In genomic region chr2:155826630-155827424, GRCm38 (mm10) we compare ENCODE assay signal across 8 mouse cellular contexts. TPM values are rescaled to one million over a fixed set of nuclear protein-coding genes. Genes with fewer than 3 reads are reported as not detected.
A peak's percentile ranks its signal among the peaks of the same experiment; 100 is the strongest.
DNase-seq lines count a peak whose midpoint lies in the region; ATAC-seq and TF ChIP-seq lines count a peak whose summit lies in the region.

Eif6 (minus strand) TSS chr2:155826925.

- H3K36me3 ChIP-seq in E14TG2a.4 (ENCODE audit: insufficient read depth, low read length), result peaks cover 30% of the 10 kb centered on the region
- no peaks in the 10 kb centered on the region for H3K36me3 ChIP-seq in forebrain, embryonic 11.5 days (ENCODE audit: control insufficient read depth, insufficient read depth, low read length)
- H3K36me3 ChIP-seq in heart, embryonic 15.5 days, result peaks cover 22% of the 10 kb centered on the region
- H3K36me3 ChIP-seq in liver, embryonic 13.5 days, result peaks cover 24% of the 10 kb centered on the region
- peaks cover 11% of the 10 kb centered on the region; the same call in 1 of the 2 replicates for H3K36me3 ChIP-seq in stomach, embryonic 15.5 days

- H3K9ac ChIP-seq in forebrain, embryonic 11.5 days (ENCODE audit: low read length), result peak within 1 kb of the TSS; percentile 83
- peak within 1 kb of the TSS; percentile 89 for H3K9ac ChIP-seq in heart, embryonic 15.5 days
- peak within 1 kb of the TSS; percentile 88 for H3K9ac ChIP-seq in liver, embryonic 13.5 days
- peak within 1 kb of the TSS; percentile 70 for H3K9ac ChIP-seq in stomach, embryonic 15.5 days

- peak; percentile 85 for DNase-seq in c-Kit-positive CD71-negative TER-119-negative erythroid progenitor cells, embryonic 14.5 days (ENCODE audit: low read depth)
- peak; percentile 94 for DNase-seq in forebrain, embryonic 11.5 days (ENCODE audit: low spot score)
- peak; percentile 91 for DNase-seq in kidney, postnatal 14 days
- DNase-seq in liver, embryonic 13.5 days, result peak; percentile 71
- peak; percentile 73 to 78 for DNase-seq in natural killer cell, adult 2 months (ENCODE audit: low spot score in 2 of 2)

- H3K9me3 ChIP-seq in E14TG2a.4 (ENCODE audit: low read length), result no peaks in the 10 kb centered on the region
- no peaks in the 10 kb centered on the region for H3K9me3 ChIP-seq in forebrain, embryonic 11.5 days (ENCODE audit: control insufficient read depth, low read length)
- no peaks in the 10 kb centered on the region for H3K9me3 ChIP-seq in heart, embryonic 15.5 days (replicated peaks)
- no peaks in the 10 kb centered on the region for H3K9me3 ChIP-seq in liver, embryonic 13.5 days (replicated peaks)
- H3K9me3 ChIP-seq in stomach, embryonic 15.5 days, result no peaks in the 10 kb centered on the region

- TF ChIP-seq CTCF in E14TG2a.4 (conservative IDR thresholded peaks at IDR 0.05; ENCODE audit: low read length), result no peak

- H3K4me3 ChIP-seq in E14TG2a.4 (replicated peaks; ENCODE audit: low read length), result peak within 1 kb of the TSS; percentile 95
- peak within 1 kb of the TSS; percentile 91 for H3K4me3 ChIP-seq in forebrain, embryonic 11.5 days (ENCODE audit: low read depth, low read length)
- H3K4me3 ChIP-seq in heart, embryonic 15.5 days, result peak within 1 kb of the TSS; percentile 91
- peak within 1 kb of the TSS; percentile 85 for H3K4me3 ChIP-seq in liver, embryonic 13.5 days (replicated peaks)
- H3K4me3 ChIP-seq in stomach, embryonic 15.5 days (replicated peaks), result peak within 1 kb of the TSS; percentile 83

- ATAC-seq in forebrain, embryonic 11.5 days (replicated peaks; ENCODE audit: low FRiP score), result peak; percentile 92
- ATAC-seq in heart, embryonic 15.5 days (replicated peaks; ENCODE audit: insufficient number of reproducible peaks, insufficient read depth, low FRiP score, low read depth), result peak; percentile 93
- ATAC-seq in liver, embryonic 13.5 days (ENCODE audit: low read depth), result peak; percentile 91
- peak; percentile 94 for ATAC-seq in stomach, embryonic 15.5 days (ENCODE audit: insufficient read depth, low FRiP score, low read depth)

- no peak within 1 kb of the TSS for H3K27ac ChIP-seq in forebrain, embryonic 11.5 days (ENCODE audit: low read depth, low read length)
- H3K27ac ChIP-seq in heart, embryonic 15.5 days, result peak within 1 kb of the TSS; percentile 85
- H3K27ac ChIP-seq in liver, embryonic 13.5 days, result peak within 1 kb of the TSS; percentile 88
- peak within 1 kb of the TSS; percentile 91 for H3K27ac ChIP-seq in stomach, embryonic 15.5 days

- H3K27me3 ChIP-seq in E14TG2a.4 (ENCODE audit: insufficient read depth, low read length), result no peaks in the 10 kb centered on the region
- no peaks in the 10 kb centered on the region for H3K27me3 ChIP-seq in forebrain, embryonic 11.5 days (ENCODE audit: control insufficient read depth, insufficient read depth, low read length)
- H3K27me3 ChIP-seq in heart, embryonic 15.5 days, result no peaks in the 10 kb centered on the region
- no peaks in the 10 kb centered on the region for H3K27me3 ChIP-seq in liver, embryonic 13.5 days
- no peaks in the 10 kb centered on the region for H3K27me3 ChIP-seq in stomach, embryonic 15.5 days (replicated peaks)

- H3K4me2 ChIP-seq in forebrain, embryonic 11.5 days (ENCODE audit: low read depth, low read length, severe bottlenecking), result peak within 1 kb of the TSS; percentile 92
- peak within 1 kb of the TSS; percentile 92 for H3K4me2 ChIP-seq in heart, embryonic 15.5 days
- H3K4me2 ChIP-seq in liver, embryonic 13.5 days, result peak within 1 kb of the TSS; percentile 86
- peak within 1 kb of the TSS; percentile 79 for H3K4me2 ChIP-seq in stomach, embryonic 15.5 days

- H3K4me1 ChIP-seq in E14TG2a.4 (replicated peaks; ENCODE audit: low read depth, low read length), result peaks cover 43% of the 10 kb centered on the region
- peaks cover 8% of the 10 kb centered on the region for H3K4me1 ChIP-seq in forebrain, embryonic 11.5 days (replicated peaks; ENCODE audit: control insufficient read depth, insufficient read depth, low read length)
- H3K4me1 ChIP-seq in heart, embryonic 15.5 days (replicated peaks), result peaks cover 15% of the 10 kb centered on the region
- H3K4me1 ChIP-seq in liver, embryonic 13.5 days (replicated peaks), result peaks cover 28% of the 10 kb centered on the region
- peaks cover 14% of the 10 kb centered on the region for H3K4me1 ChIP-seq in stomach, embryonic 15.5 days

- whole genome bisulfite sequencing in forebrain, embryonic 11.5 days, result 3% methylated on average over 27 of the region's 27 CpGs
- 3% methylated on average over 27 of the region's 27 CpGs for WGBS in heart, embryonic 15.5 days
- WGBS in liver, embryonic 13.5 days (ENCODE audit: insufficient replicate concordance), result 1% methylated on average over 27 of the region's 27 CpGs
- 2% methylated on average over 27 of the region's 27 CpGs for WGBS in stomach, embryonic 15.5 days

RNA-seq across cellular contexts. Expression of gene Eif6, which starts in this region (rescaled TPM):
- 164 and 198 TPM in 2 replicates for polyA plus RNA-seq in forebrain, embryonic 11.5 days (2014; fragmentation: Nextera tagmentation; extraction: Ambion mirVana)
- 107 and 132 TPM in 2 replicates for polyA plus RNA-seq in heart, embryonic 15.5 days (2015; fragmentation: Nextera tagmentation; extraction: Ambion mirVana)
- polyA plus RNA-seq in liver, embryonic 13.5 days (2015; fragmentation: Nextera tagmentation; extraction: Ambion mirVana), result 179 and 182 TPM in 2 replicates
- polyA plus RNA-seq in stomach, embryonic 15.5 days (2015; fragmentation: Nextera tagmentation; extraction: Ambion mirVana), result 212 and 227 TPM in 2 replicates
